Mouse (Mus musculus) gastrocnemius, postnatal 36 days (tissue): Measurements from ENCODE around the gene Itgb1bp2. TPM values are rescaled to one million over a fixed set of nuclear protein-coding genes. Genes with fewer than 3 reads are reported as not detected.

ENCODE experiments used
- total RNA-seq, 2 experiments: library from RNA; stranded (reverse); gene quantifications; 2 replicates each; pipeline ENCODE4 v1.2.3; 2021

Itgb1bp2 gene
- total RNA-seq, 2 experiments from 2014 or later: 211 to 226 TPM

Other genes with a start within 250 kb of the Itgb1bp2 start
- gene Snx12, start 226.5 kb upstream of the Itgb1bp2 start, total RNA-seq: 10 to 100 TPM; 27.9 to 28.5 TPM
- gene Foxo4, start 194.6 kb upstream of the Itgb1bp2 start, total RNA-seq: 100 to 1,000 TPM in 1 of 2 experiments, 10 to 100 TPM in 1; 95.6 to 116 TPM
- gene Gm614, start 185.1 kb upstream of the Itgb1bp2 start, total RNA-seq: not detected
- 1 to 10 TPM; 1.8 to 2.5 TPM for gene Il2rg, start 180.8 kb upstream of the Itgb1bp2 start, total RNA-seq
- gene Gm20489, start 180.1 kb upstream of the Itgb1bp2 start, total RNA-seq: not detected
- gene Med12, start 175.1 kb upstream of the Itgb1bp2 start, total RNA-seq: 10 to 100 TPM; 15.5 to 18.1 TPM
- under 1 TPM; 0.08 to 0.15 TPM for gene Nlgn3, start 149.9 kb upstream of the Itgb1bp2 start, total RNA-seq
- under 1 TPM; 0.28 to 0.57 TPM for gene Gjb1, start 72.7 kb upstream of the Itgb1bp2 start, total RNA-seq
- gene Zmym3, start 28.2 kb upstream of the Itgb1bp2 start, total RNA-seq: 10 to 100 TPM in 1 of 2 experiments, 1 to 10 TPM in 1; 7.0 to 11.1 TPM
- 10 to 100 TPM; 38.9 to 43.4 TPM for gene Nono, start 19.8 kb upstream of the Itgb1bp2 start, total RNA-seq
- 1 to 10 TPM; 5.8 to 8.2 TPM for gene Taf1, start 83.6 kb downstream of the Itgb1bp2 start, total RNA-seq
- 10 to 100 TPM; 59.2 to 64.7 TPM for gene Ogt, start 191.0 kb downstream of the Itgb1bp2 start, total RNA-seq